Mouse (Mus musculus): ENCODE data around the gene Igsf9b.
A peak's percentile ranks its signal among the peaks of the same experiment; 100 is the strongest.

Gene Igsf9b

DNA sequence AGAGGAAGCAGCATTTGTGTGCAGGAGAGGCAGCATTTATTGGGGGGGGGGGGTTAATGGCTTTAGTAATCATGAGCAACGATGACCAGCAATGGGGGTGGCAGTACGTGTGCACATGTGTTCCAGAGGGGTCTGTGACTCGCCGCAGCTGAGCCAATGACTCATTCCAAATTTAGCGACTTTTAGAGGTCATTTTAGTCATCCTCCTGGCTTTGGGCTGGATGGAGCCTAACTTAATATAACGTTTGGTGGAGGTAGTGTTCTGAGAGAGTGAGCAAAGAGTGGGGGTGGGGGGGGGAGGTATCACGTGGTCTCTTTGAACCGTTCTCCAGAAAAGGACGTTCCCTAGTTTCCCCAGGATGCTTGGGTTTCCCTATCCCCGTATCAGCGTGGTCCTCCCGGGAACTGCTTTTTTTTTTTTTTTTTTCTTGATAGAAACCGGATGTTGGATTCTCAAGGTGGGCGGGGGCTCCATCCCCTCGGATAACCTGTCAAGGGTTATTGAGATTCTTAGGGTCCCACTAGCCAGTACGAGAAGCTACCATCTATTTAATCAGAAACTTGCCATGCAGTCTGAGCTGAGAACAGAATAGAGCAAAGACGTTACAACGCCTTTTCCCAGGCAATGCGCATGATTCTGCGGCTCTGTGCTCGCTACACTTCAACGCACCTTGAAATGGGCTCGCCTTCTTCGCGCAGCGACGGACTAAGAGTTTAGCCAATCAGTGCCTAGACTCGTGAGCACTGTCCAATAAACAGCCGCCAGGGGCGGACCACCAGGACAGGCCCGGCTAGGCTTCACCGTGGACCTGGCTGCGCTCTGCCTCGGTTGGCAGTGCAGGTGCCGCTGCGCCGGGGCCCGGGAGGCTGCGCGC lies at the start of gene Igsf9b:
Gene Igsf9b (plus strand): TSS at position 794 of the 875 bp plus-strand sequence.
- peak; percentile 98 for DNase-seq

DNA sequence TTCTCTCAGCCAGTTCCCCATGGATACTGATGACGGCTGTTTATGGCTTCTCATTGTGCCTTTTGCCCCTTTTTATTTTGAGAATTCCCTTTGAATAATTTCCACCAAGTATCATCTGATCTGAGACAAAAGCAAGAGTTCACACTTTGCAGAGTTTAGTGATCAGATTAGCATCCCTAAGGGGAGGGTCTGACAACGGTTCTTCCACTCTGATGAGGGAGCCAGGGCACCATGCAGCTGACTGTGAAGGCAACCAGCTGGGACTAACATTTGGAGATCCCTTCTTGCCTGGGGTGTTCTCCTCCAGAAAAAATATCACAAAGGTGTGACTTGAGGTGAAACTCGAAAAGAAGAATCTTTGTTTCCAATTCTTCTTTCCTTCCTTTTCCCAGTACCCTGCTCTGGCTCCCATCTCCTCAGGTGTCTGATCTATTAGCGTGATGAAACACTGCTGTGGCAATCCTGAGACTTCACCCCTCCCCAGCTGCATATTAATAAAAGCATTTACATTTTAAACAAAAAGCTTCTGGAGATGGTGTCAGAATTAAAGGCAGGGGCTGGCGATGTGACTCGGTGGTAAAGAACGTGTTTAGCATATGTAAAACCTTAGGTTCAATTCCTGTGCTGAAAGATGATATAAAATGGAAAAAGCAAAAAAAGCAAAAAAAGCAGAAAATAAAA lies 46.8 kb upstream of the Igsf9b start:
- DNase-seq, result no peak

DNA sequence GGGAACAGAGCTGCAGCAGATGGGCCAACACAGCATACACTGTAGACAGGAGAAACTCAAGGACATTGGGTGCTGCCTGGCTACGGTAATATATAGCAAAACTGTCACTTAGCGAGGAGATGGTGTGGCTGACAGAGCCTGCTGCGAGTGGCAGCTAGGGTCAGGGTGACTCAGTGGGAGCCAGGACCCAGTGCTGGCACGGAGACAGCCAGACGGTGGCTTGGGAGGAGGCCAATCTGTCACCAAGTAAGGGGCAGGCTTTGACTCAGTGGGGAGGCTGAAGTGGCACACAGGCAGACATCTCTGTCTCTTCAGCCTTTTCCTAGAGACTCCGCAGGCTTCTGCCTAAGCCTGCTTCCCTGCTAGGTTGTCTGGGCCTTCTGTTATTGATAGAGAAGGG lies 42.5 kb upstream of the Igsf9b start:
- DNase-seq, result peak; percentile 71

DNA sequence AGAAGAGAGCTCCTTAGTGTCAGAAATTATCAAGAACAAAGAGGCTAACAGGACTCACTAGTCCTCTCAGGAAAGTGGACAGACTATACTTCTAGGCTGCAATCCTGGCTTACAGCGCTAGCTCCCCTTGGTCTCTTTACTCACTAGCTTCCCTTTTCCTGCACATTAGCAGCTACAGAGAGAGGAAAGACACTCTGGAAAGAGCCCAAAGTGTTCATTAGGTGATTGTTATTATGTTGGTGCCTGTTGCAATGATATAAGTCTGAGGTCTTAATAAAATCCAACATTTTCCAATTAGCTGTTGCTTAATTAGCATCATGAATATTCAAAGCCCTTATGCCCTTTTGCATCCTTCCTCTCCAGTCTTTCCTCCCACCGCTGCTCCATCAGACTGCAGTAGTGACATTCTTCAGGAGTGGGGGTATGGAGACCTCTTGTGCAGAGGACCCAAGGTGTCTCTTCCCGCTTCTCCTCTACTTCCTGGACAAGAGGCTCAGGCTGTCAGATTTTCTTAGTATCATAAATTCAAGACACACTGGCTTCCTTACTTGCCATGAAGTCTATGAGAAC lies 38.5 kb upstream of the Igsf9b start:
- DNase-seq, result no peak

DNA sequence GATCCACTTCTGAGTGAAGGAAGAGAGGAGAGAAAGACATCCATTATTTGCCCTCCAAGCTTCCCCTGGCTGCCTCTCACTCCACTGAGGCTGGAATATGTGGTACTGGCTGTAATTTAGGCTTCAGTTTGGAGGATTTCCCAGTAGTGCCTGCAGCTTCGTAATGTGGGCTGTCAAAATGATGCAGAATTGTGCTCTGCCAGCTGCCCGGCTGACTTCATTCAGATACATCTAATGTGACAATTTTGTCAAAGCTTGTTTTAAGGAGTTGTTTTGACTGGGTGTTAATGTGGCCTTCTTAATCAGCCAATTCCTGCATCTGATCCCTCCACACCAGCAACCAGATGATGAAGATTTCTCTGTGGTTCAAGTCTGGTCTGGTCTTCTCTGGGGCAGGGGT lies 37.1 kb upstream of the Igsf9b start:
- no peak for DNase-seq

DNA sequence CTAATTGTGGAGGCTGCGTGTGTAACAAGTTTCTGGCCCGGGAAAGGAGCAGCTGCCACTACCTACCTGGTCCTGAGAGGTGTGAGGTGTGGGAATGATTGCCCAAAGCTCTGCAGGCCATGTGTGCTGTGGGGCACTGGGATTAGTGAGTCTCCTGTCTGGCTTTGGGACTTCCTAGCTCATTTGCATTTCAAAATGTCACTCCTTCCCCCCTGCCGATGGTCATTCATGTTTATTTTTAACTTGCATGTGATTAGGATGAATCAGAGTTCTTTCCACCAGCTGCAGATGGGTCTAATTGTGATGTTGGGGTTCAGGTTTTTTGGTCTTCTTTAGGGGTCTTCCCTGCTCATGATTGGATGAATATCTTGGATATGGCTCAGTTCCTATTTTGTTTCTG lies 34.0 kb upstream of the Igsf9b start:
- DNase-seq, result no peak

DNA sequence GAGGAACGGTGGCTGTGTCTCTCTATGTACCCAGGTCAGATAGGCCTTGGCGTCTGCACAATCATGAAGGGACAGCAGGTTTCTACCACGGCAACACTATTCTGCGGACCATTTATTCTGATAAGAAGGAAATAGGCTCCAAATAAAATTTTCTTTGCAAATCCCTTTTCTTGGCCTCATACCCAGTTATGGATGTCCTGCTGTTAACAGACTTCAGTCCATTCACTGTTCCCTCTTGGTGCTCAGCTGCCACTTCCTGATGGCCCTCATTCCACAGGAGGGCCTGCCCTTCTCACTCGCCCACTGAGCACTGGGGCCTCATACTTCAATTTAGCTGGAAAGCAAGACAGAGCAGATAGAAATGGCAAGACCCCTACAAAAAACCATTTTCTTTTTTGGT lies 31.1 kb upstream of the Igsf9b start:
- peak in 1 of 2 experiments; percentile 29 for DNase-seq

DNA sequence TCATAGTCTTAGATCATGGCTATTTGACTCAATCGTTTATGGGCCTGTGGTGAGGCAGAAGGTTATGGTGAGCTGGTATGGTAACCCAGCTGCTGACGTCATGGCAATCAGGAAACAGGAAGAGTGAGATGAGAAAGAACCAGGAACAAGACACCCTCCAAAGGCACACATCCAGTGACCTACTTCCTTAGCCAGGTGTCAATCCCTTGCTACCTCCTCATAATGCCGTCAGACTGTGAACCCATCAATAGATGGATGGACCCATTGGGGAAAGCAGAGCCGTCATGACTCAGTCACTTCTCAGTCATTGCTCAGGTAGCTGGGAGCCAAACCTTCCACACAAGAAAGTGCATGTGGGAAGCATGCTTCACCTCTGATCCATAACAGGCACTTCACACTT lies 30.5 kb upstream of the Igsf9b start:
- no peak for DNase-seq

DNA sequence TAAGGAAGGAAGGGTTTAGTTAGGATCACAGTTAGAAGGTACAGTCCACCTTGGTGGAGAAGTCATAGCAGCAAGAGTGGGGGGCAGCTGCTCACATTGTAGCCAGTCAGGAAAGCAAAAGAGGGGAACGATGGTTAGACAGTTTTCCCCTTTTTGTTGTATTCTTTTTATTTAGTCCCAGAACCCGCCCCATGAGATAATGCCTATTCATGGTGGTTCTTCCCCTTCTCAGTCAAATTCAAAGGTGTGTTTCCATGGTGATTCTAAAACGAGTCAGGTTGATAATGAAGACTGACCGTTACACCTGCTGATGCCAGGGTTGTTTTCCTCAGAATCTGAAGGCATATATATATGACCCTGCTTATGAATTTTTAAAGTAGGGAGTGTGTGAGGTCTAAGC lies 29.7 kb upstream of the Igsf9b start:
- DNase-seq, result no peak

DNA sequence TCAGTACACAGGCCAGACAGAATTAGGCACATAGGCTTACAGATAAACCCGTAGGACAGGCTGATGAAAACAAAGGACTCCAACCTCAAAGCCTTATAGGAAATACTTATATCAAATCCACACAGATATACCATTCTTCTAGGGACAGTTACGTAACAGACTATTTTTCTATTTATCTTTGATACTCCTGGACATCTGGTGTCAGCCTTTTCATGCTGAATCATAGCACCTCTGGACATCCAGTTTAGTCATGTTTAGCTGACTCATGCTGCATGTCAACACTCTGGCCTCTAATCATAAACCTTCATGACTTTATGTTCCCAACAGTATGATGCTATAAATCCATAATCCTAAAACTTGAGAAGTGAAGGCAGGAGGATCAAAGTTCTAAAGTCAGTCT lies 29.1 kb upstream of the Igsf9b start:
- DNase-seq, result no peak

DNA sequence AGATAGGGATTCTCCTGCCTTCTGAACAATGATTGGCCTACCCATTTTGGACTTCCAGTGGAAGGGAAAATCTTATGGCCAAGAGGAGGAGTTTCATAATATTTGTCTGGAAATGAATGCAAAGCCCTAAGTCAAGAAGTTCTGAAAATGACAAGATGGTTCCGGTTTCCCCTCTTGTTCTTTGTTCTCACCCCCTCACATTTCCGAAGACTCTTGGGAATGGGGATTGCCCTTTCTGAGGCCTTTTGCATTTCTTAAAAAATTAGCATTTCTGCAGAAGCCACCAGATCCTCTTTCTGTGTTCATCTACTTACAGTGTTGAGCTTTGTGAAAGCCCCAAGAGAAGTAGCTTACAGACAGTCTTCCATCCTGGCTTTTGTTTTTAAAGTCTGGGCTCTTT lies 27.1 kb upstream of the Igsf9b start:
- no peak for DNase-seq

DNA sequence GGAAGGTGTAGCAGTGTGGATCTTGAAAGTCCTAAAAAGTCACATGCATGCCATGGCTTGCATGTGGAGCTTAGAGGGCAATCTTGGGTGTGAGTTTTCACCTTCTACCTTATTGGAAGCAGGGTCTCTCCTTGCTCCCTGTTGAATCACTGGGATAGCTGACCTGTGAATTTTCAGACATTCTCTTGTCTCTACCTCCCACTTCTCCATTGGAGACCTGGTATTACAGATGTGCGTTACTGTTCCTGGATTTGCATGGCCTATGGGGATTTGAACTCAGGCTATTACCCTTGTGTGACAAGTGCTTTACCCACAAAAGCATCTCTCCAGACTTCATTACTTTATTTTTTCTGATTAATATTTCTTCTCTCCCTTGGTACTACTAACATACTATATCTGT lies 26.1 kb upstream of the Igsf9b start:
- no peak for DNase-seq

DNA sequence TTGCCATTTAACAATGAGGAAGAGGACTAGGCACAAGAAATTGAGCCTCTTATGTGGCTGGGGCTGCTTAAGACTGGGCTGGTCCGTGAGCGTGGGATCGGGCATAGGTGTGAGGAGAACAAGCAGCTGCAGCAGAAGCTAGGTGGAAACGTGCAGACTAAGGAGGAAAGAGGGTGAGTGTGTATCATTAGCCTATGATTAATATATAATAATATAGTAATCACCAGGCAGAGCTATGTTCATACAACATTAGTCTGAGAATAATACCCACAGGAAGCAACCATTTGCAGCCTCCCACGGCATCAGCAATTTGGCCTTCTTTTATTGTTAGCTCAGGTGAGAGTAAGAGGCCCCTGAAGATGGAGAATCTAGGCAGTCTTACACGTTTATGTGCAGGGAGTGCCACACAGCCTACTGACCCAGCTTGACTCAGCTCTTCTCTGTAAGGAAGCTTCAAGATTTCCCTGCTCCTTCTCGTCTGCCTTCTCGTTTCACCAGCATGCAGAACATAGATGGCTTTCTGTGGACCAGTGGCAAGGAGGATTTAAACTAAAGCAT lies 22.6 kb upstream of the Igsf9b start:
- DNase-seq, result no peak

DNA sequence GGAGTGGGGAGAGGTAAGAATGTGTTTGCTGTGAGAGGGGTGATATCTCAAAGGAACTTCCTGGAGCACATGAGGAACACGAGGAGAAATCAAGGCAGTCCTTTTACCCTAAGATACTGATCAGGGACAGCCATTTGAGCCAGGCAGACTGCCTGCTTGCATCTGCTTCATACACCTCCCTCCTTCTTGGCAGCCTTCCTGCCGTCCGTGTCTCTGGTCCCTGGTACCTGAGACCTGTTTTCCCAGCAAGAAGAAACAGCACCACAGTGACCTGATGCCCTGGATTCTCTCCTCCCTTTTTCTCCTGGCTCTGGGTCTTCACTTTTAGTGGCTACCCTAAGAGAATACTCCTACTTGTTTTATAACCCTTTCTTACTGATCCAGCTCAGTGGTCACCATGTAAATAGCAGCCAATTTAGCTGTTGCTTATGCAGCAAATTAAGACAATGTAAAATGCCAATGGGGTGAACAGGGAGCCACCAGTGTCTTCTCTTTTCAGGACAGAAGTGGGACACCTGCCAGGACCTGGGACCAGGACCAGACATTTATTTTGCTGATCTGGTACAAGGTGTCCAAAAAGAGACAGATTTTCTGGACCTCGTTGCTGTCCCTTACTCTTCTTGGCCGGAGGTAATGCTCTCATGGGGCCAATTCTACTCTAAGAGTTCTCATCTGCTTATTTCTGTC lies 21.5 kb upstream of the Igsf9b start:
- DNase-seq, result peak; percentile 69 to 76

DNA sequence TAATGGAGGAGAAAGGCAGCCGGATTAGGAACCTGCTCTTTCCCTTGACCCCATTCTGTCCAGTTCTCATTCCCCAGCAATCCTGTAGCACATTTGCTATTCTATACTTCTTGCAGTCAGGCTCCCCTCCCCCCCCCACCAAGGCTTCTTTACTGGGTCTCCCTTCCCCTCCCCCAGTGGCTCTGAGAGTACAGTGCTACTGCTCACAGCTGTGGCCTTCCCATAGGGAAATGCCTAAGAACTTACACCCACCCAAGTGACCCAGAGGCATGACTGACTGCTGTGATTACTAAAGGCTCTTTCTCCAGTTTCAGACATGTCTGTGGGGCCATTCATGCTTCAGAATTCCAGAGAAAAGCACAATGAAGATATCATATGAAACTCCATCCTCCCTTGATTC lies 20.0 kb upstream of the Igsf9b start:
- DNase-seq, result no peak

DNA sequence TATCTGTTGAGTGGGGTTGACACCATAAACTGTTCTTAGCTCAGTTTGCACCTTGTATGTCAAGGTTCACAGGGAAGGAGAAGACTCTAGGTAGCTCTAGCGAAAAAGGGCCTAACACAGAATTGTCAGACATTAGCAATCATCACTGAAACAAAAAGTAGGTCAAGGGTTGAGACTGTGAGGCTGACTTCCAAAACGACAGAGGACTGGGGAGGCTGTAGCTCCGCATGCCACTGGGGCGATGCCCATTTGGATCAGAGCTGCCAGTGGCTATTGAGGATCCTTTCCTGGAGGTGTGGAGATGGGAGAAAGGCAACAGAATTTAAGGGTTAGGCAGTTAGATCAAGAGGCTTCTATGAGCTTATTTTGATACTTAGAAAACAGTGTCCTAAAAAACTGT lies 18.0 kb upstream of the Igsf9b start:
- DNase-seq, result peak; percentile 80

DNA sequence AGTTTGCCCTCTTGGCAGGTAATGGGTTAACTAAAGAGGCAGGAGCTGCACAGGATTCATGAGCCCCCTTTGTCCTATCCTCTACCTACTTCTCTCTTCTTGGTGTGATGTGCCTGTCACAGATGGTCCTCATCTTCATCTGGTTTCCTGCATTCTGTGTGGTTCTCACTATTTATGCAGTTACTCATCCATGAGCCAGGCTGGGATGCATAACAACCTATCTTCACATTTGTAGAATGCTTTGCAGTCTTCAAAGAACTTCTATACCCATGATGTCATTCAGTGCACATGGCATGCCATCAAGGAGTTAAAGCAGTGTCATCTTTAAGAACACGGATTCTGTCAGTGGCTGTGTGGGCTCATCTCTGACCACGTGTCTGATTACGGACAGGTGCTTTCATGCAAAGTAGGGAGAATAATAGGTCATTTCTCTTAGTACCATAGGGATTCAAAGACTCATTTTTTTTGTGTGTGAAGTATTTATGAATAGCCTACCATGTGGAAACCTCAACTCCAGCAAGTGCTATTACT lies 13.2 kb upstream of the Igsf9b start:
- no peak for DNase-seq

DNA sequence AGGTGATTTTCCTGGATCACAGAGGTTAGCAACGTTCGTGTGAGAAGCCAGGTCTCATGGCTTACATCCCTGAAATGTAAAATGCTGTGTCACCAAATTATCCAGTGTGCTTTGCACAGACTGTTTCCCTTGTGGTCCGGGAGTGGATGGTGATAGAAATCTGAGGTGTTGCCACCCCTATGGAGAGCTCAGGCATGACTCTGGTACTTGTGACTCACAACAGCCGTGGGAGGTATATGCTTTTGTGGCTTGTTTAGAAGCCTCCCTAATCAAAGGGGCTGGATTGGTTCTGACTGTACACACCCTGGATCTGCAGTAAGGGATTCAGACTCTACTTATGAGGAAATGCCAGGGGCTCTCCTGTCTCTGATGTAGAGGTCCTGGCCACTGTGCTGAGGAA lies 12.7 kb upstream of the Igsf9b start:
- DNase-seq, result no peak

DNA sequence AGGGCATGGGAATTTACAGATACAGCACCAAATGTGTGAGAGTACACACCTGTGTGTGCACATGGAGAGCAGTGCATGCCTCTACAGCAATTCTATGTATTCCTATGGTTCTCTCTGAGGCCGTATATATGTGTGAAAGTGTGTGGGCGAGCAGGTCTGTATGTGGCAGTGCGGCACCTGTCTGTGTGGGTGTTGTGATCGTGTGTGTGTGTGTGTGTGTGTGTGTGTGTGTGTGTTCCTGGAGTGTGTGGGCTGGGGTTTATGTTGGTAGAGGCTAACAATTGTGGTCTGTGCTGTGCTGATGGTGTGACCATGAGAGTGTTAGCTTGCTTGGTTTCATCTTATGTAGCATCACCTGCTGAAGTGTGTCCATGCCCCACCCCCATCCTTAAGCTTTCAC lies 12.1 kb upstream of the Igsf9b start:
- DNase-seq, result no peak

DNA sequence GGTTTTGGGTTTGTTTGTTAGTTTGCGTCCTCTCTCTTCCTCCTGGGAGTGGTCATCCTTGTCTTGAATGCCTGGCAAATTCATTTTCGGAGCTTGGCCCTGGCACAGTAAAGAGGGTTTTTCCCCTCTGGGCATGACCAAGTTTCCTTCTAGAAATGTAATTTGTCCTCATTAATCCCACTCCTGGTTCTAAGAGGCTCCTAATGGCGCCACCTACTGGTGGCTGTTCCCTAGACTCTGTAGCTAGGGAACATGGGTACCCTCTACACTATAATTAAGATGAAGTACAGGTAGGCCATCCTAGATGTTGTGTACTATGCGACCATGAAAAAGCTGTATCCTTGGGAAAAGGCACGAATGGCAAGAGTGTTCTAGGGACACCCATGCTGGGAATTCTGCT lies 11.6 kb upstream of the Igsf9b start:
- peak; percentile 78 for DNase-seq

DNA sequence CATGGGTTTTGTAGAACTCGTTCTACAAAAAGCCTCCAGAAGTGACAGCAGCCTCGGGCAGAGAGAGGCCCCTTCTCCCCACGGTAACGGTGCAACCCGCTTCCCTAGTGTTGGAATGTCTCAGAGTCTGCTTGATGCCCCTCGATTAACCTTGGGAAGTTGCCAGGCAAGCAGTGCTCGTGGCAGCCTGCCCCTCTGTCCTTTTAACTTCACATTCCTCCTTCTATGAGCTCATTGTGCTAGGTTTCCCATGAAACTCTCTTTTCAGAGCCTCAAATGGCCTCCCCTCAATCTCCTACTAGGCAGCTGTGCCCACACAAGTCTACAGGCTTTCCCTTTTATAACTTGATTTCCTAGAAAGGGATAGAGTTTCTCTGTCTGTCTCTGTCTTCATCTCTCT lies 10.6 kb upstream of the Igsf9b start:
- no peak for DNase-seq

DNA sequence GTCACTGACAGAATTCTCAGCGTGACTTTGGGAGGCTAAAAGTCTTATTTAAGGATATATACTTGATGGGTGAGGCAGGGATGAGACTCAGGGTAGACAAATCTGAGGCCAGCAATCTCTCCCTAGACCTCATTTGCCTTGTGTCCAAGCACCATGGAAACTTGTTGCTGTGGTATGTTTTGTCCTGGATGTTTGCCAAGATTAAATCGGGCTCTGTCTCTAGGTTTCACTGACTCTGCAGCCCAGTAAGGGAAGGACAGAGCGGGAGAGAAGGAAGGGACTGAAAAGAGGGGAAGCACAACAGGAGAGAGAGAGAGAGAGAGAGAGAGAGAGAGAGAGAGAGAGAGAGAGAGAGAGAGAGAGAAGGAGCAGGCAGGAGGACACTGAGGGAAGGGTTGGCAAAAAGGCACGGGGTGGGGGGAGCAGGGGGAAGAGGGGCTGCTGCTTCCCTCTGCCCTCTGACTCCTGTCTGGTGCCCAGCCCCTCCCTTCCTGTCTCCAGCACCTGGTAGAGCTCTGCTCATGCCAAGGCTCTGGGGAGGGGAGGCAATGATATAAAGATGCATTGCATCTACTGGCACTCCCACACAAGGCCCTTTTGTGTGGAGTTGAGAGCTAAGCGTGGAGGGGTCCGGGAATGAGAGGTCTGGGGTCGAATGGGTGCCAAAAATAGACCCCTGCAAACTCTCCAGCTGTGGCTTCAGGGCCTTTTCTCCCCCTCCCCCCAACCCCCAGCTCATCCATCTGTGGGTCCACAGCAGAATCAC lies 9.3 kb upstream of the Igsf9b start:
- DNase-seq, result no peak
